Mouse (Mus musculus): Measurements from ENCODE around the gene Kcnma1. TPM values are rescaled to one million over a fixed set of nuclear protein-coding genes. Genes with fewer than 3 reads are reported as not detected.

Gene Kcnma1
- polyA plus RNA-seq, 1 experiment from 2014 or later, result 6.5 TPM

- Histone ChIP-seq H3K9ac (no peak overlapping the region), H3K36me3 (no peaks in the 10 kb centered on the region), H3K9me3 (replicated peaks) (no peaks in the 10 kb centered on the region), H3K27ac (replicated peaks) (no peak overlapping the region), H3K4me2 (replicated peaks) (no peak overlapping the region), H3K27me3 (no peaks in the 10 kb centered on the region), H3K4me1 (no peaks in the 10 kb centered on the region), H3K4me3 (replicated peaks) (no peak overlapping the region)
- 58% methylated on average over 4 of the region's 4 CpGs for WGBS
- no peak for ATAC-seq (ENCODE audit: insufficient number of reproducible peaks, low FRiP score, low TSS enrichment, low read depth)
Measured at GRCm38 (mm10) chr14:23266554-23267309, 747.6 kb downstream of the Kcnma1 start.

DNA sequence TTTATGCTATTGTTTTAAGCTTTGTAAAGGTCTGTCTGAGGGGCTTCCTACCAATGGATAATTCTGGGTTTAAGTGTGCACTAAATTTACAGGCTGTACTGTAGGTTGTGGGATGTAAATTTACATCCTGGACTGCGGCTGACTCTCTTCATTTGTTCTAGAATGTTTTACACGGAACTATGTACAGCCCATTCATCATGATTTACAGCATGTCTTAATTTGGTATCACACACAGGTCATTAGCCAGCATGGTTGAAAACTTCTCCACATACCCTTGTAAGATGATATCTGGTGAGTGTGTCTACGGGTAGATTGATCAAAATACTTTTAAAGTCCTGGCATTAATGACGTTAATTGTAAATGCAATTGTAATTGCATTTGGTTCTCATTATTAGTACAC lies 761.1 kb downstream of the Kcnma1 start:
- Histone ChIP-seq H3K9ac (no peak overlapping the region), H3K27me3 (no peaks in the 10 kb centered on the region), H3K4me2 (replicated peaks) (no peak overlapping the region), H3K4me1 (no peaks in the 10 kb centered on the region), H3K36me3 (no peaks in the 10 kb centered on the region), H3K9me3 (replicated peaks) (no peaks in the 10 kb centered on the region), H3K4me3 (replicated peaks) (no peak overlapping the region), H3K27ac (replicated peaks) (no peak overlapping the region)
- ATAC-seq (ENCODE audit: insufficient number of reproducible peaks, low FRiP score, low TSS enrichment, low read depth), result no peak
- WGBS, result 56% methylated on average over 4 of the region's 4 CpGs

- H3K27ac ChIP-seq (replicated peaks), result no peak overlapping the region
- ATAC-seq (ENCODE audit: insufficient number of reproducible peaks, low FRiP score, low TSS enrichment, low read depth), result no peak
Measured at GRCm38 (mm10) chr14:23244446-23244845, 769.8 kb downstream of the Kcnma1 start.

GRCm38 (mm10) chr14:23243857-23244256 lies 770.4 kb downstream of the Kcnma1 start:
- no peaks in the 10 kb centered on the region for H3K9me3 ChIP-seq (replicated peaks)
- no peak overlapping the region for H3K27ac ChIP-seq (replicated peaks)
- H3K4me1 ChIP-seq, result no peaks in the 10 kb centered on the region
- ATAC-seq (ENCODE audit: insufficient number of reproducible peaks, low FRiP score, low TSS enrichment, low read depth), result no peak
- no peaks in the 10 kb centered on the region for H3K27me3 ChIP-seq
- H3K9ac ChIP-seq, result no peak overlapping the region
- no peak overlapping the region for H3K4me3 ChIP-seq (replicated peaks)
- H3K4me2 ChIP-seq (replicated peaks), result no peak overlapping the region
- no peaks in the 10 kb centered on the region for H3K36me3 ChIP-seq

More at GRCm38 (mm10) chr14:23244446-23244845, 769.8 kb downstream of the Kcnma1 start:
- 88% methylated on average over 5 of the region's 5 CpGs for WGBS
- Histone ChIP-seq H3K36me3 (no peaks in the 10 kb centered on the region), H3K9ac (no peak overlapping the region), H3K4me3 (replicated peaks) (no peak overlapping the region), H3K4me2 (replicated peaks) (no peak overlapping the region), H3K9me3 (replicated peaks) (no peaks in the 10 kb centered on the region), H3K4me1 (no peaks in the 10 kb centered on the region), H3K27me3 (no peaks in the 10 kb centered on the region)

Other genes with a start within 250 kb of the Kcnma1 start
- 20.3 and 22.1 TPM in 2 replicates for gene Dlg5, start 231.4 kb upstream of the Kcnma1 start, polyA plus RNA-seq (2015; fragmentation: Nextera tagmentation; extraction: Ambion mirVana)